Mouse (Mus musculus): ENCODE measurements around the gene Cd38.

DNA sequence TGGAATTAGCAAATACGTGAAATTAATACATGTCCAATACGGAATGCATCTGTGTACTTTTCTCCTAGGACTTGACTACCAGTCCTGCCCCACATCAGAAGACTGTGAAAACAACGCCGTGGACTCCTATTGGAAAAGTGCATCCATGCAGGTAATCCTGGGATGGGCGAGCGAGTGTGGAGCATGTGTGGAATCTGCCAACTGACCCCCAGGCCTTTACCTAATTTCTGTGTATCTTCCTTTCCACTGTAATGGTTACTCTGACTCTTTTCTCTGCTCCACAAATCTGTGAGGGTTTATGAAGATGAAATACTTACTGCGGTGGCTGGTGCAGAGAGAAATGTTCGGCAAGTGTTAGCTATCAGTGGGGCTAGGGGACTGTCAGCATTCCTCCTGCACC lies 46.2 kb upstream of the Cd38 start:
- TF ChIP-seq CTCF (IDR thresholded peaks at IDR 0.05; ENCODE audit: extremely low read depth, insufficient read depth, insufficient read length, insufficient replicate concordance) (no peak), POLR2A (IDR thresholded peaks at IDR 0.05; ENCODE audit: low read depth, low read length) (no peak)
